Mouse (Mus musculus): ENCODE data around the gene Olfr818. TPM values are rescaled to one million over a fixed set of nuclear protein-coding genes. Genes with fewer than 3 reads are reported as not detected.

Olfr818 gene
- not detected for polyA plus RNA-seq (2014; fragmentation: Illumina TruSeq; extraction: RNeasy Lipid Tissue Mini Kit (QIAGEN cat#74804))

GRCm38 (mm10) chr10:129949000-129949399 lies at the start of gene Olfr818:
TSS of gene Olfr818 (minus strand) at chr10:129949100.

DNA sequence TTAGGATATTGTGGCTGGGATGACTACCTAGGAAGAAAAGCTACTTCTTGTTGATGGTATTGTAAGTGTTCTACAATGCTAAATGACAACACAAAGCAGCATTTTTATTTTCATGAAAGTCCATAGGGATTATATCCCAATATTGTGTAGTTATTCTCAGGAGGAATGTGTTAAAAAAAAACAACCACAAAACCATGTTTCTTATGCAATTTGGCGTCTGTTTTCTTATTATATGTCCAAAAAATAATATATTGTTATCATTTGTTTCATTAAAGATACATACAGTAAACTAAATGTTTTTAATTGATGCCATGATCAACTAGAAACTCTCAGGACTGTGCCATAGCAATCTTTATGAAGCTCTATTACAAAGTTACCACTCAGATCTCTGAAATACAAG lies 36.1 kb upstream of the Olfr818 start, which contains the start of gene Gm10310:
TSS of gene Gm10310 (minus strand) at position 101 of the 400 bp plus-strand sequence.

GRCm38 (mm10) chr10:129976040-129976439 lies 27.1 kb upstream of the Olfr818 start, which contains the start of gene Olfr247:
TSS of gene Olfr247 (minus strand) at chr10:129976140.

DNA sequence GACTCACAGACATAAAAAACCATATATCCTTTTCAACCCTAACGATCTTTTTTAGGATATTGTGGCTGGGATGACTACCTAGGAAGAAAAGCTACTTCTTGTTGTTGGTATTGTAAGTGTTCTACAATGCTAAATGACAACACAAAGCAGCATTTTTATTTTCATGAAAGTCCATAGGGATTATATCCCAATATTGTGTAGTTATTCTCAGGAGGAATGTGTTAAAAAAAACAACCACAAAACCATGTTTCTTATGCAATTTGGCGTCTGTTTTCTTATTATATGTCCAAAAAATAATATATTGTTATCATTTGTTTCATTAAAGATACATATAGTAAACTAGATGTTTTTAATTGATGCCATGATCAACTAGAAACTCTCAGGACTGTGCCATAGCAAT lies 18.3 kb upstream of the Olfr818 start, which contains the start of gene Olfr819:
TSS of gene Olfr819 (minus strand) at position 101 of the 400 bp plus-strand sequence.

GRCm38 (mm10) chr10:129915497-129915896 lies 33.4 kb downstream of the Olfr818 start, which contains the start of gene Olfr816:
TSS of gene Olfr816 (minus strand) at chr10:129915597.

DNA sequence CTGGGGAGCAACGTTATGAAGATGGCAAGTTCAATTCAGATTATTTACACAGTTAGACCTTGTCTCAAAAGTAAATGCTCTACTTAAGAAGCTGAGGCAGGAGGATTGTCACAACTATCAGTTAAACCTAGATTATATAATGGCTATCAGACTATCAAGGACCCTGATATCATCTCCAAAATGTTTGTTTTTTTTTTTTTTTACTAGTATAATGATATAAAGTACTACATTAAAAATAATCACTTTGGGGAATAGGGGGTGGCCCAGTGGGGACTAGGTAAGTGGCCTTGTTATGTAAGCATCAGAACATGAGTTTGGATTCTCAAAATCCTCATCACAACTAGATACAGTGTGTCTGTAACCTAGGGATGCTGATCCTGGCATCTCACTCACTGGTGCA lies 43.1 kb downstream of the Olfr818 start, which contains the start of gene Olfr815:
TSS of gene Olfr815 (minus strand) at position 101 of the 400 bp plus-strand sequence.

Other genes starting within 250 kb of the Olfr818 start
- not detected for gene Olfr804, start 245.9 kb downstream of the Olfr818 start, polyA plus RNA-seq (2014; fragmentation: Illumina TruSeq; extraction: RNeasy Lipid Tissue Mini Kit (QIAGEN cat#74804))
- gene Olfr805, start 219.7 kb downstream of the Olfr818 start, polyA plus RNA-seq (2014; fragmentation: Illumina TruSeq; extraction: RNeasy Lipid Tissue Mini Kit (QIAGEN cat#74804)), result not detected
- gene Olfr806, start 207.2 kb downstream of the Olfr818 start, polyA plus RNA-seq (2014; fragmentation: Illumina TruSeq; extraction: RNeasy Lipid Tissue Mini Kit (QIAGEN cat#74804)), result not detected
- gene Olfr807, start 191.3 kb downstream of the Olfr818 start, polyA plus RNA-seq (2014; fragmentation: Illumina TruSeq; extraction: RNeasy Lipid Tissue Mini Kit (QIAGEN cat#74804)), result not detected
- not detected for gene Olfr808, start 183.6 kb downstream of the Olfr818 start, polyA plus RNA-seq (2014; fragmentation: Illumina TruSeq; extraction: RNeasy Lipid Tissue Mini Kit (QIAGEN cat#74804))
- not detected for gene Olfr809, start 174.5 kb downstream of the Olfr818 start, polyA plus RNA-seq (2014; fragmentation: Illumina TruSeq; extraction: RNeasy Lipid Tissue Mini Kit (QIAGEN cat#74804))
- 0.17 TPM for gene Olfr810, start 154.2 kb downstream of the Olfr818 start, polyA plus RNA-seq (2014; fragmentation: Illumina TruSeq; extraction: RNeasy Lipid Tissue Mini Kit (QIAGEN cat#74804))
- gene Olfr811, start 144.7 kb downstream of the Olfr818 start, polyA plus RNA-seq (2014; fragmentation: Illumina TruSeq; extraction: RNeasy Lipid Tissue Mini Kit (QIAGEN cat#74804)), result not detected
- gene Olfr812, start 103.0 kb downstream of the Olfr818 start, polyA plus RNA-seq (2014; fragmentation: Illumina TruSeq; extraction: RNeasy Lipid Tissue Mini Kit (QIAGEN cat#74804)), result not detected
- gene Olfr813, start 93.7 kb downstream of the Olfr818 start, polyA plus RNA-seq (2014; fragmentation: Illumina TruSeq; extraction: RNeasy Lipid Tissue Mini Kit (QIAGEN cat#74804)), result not detected
- not detected for gene Olfr814, start 69.2 kb downstream of the Olfr818 start, polyA plus RNA-seq (2014; fragmentation: Illumina TruSeq; extraction: RNeasy Lipid Tissue Mini Kit (QIAGEN cat#74804))
- not detected for gene Olfr815, start 43.2 kb downstream of the Olfr818 start, polyA plus RNA-seq (2014; fragmentation: Illumina TruSeq; extraction: RNeasy Lipid Tissue Mini Kit (QIAGEN cat#74804))
- not detected for gene Olfr816, start 33.5 kb downstream of the Olfr818 start, polyA plus RNA-seq (2014; fragmentation: Illumina TruSeq; extraction: RNeasy Lipid Tissue Mini Kit (QIAGEN cat#74804))
- 0.29 TPM for gene Olfr819, start 18.2 kb upstream of the Olfr818 start, polyA plus RNA-seq (2014; fragmentation: Illumina TruSeq; extraction: RNeasy Lipid Tissue Mini Kit (QIAGEN cat#74804))
- not detected for gene Olfr247, start 27.0 kb upstream of the Olfr818 start, polyA plus RNA-seq (2014; fragmentation: Illumina TruSeq; extraction: RNeasy Lipid Tissue Mini Kit (QIAGEN cat#74804))
- gene Gm10310, start 36.0 kb upstream of the Olfr818 start, polyA plus RNA-seq (2014; fragmentation: Illumina TruSeq; extraction: RNeasy Lipid Tissue Mini Kit (QIAGEN cat#74804)), result not detected
- not detected for gene Olfr820, start 63.5 kb upstream of the Olfr818 start, polyA plus RNA-seq (2014; fragmentation: Illumina TruSeq; extraction: RNeasy Lipid Tissue Mini Kit (QIAGEN cat#74804))
- not detected for gene Olfr821, start 81.2 kb upstream of the Olfr818 start, polyA plus RNA-seq (2014; fragmentation: Illumina TruSeq; extraction: RNeasy Lipid Tissue Mini Kit (QIAGEN cat#74804))
- not detected for gene Olfr822, start 122.1 kb upstream of the Olfr818 start, polyA plus RNA-seq (2014; fragmentation: Illumina TruSeq; extraction: RNeasy Lipid Tissue Mini Kit (QIAGEN cat#74804))
- gene Olfr823, start 166.3 kb upstream of the Olfr818 start, polyA plus RNA-seq (2014; fragmentation: Illumina TruSeq; extraction: RNeasy Lipid Tissue Mini Kit (QIAGEN cat#74804)), result 0.57 TPM
- gene Olfr824, start 180.9 kb upstream of the Olfr818 start, polyA plus RNA-seq (2014; fragmentation: Illumina TruSeq; extraction: RNeasy Lipid Tissue Mini Kit (QIAGEN cat#74804)), result 0.57 TPM
- gene Olfr825, start 217.7 kb upstream of the Olfr818 start, polyA plus RNA-seq (2014; fragmentation: Illumina TruSeq; extraction: RNeasy Lipid Tissue Mini Kit (QIAGEN cat#74804)), result not detected
- not detected for gene Olfr826, start 235.1 kb upstream of the Olfr818 start, polyA plus RNA-seq (2014; fragmentation: Illumina TruSeq; extraction: RNeasy Lipid Tissue Mini Kit (QIAGEN cat#74804))